Mouse (Mus musculus) erythroblast, embryonic 14.5 days (primary cell): ENCODE measurements around the gene Sgms1.

ENCODE experiments used
- GATA1 ChIP-seq: IDR thresholded peaks from 2 replicates; pipeline ENCODE4 v1.6.1; 2012; ENCODE audit warnings: low read length, inconsistent platforms, mixed read lengths
- TAL1 ChIP-seq: IDR thresholded peaks from 3 replicates; pipeline ENCODE4 v1.6.1; 2012; ENCODE audit warnings: low read length, inconsistent platforms, mixed read lengths

DNA sequence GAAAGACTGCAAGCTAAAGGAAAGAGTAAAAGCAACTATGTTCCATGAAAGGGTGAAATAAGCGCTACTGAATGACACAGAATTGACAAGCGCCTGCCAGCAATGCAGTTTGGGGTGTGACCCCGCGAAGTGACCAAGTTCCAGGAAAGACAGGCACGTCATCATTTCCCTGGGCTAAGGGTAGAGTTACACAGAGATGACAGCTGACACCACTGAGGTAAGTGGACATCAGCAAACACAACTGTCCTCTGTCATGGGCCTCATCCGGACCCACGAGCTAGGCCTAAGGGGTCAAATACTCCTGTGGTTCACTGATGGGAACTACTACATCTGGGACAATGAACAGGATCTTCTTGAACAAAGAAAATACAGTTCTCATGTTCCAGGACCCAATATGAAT is 136.5 kb downstream of the Sgms1 start:
- TF ChIP-seq GATA1 (no peak), TAL1 (no peak)
